Mouse (Mus musculus): Measurements from ENCODE around the gene Gm17606.

- TF ChIP-seq TCF12 (IDR thresholded peaks at IDR 0.05; ENCODE audit: low read depth, low read length) (no peak), CHD2 (IDR thresholded peaks at IDR 0.05; ENCODE audit: low read length) (no peak)
Observed at GRCm38 (mm10) chr14:54631240-54631599, 9.5 kb upstream of the Gm17606 start.

Data from CH12.LX (cell line).